Mouse (Mus musculus) left cerebral cortex, postnatal 14 days (tissue): ENCODE measurements at regions not wholly inside any gene's neighbourhood (a gene's known extent, or its start where the extent isn't known, plus 50 kb on each side); places are given as distances from the start of the nearest gene placed in this dataset.
"Not testable (repeated sequence)": the region's sequence is repeated elsewhere in the genome, so short reads cannot be mapped to it uniquely, and the experiment has no call there.

Experiments used
- DNase-seq, 2 experiments: peaks; one replicate each; pipeline ENCODE4 v3.0.0; 2021 to 2022; ENCODE audit warnings: low spot score in 2 of 2, mixed read lengths in 1 of 2
- intact Hi-C: fragments of 180-260 bp; cut with DNase I; formaldehyde crosslinking; loops from one replicate; pipeline ENCODE4 v1.15.1; 2025

DNA sequence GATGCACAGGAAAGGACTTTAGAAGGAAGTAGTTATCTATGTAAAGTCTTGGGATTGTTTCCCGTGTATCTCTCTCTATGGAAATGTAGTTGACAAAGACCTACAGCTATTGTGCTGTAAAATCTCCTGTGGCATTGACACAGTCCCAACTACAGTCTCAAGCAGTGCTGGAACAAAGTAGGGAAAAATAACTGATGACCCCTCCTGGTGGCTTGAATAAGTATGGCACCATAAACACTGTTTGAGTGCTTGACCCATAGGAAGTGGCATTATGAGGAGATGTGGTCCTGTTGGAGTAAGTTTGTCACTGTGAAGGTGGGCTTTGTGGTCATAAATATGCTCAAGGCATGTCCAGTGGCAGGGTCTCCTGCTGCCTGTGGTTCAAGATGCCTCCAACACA lies 928.4 kb upstream of the Mms22l start:
- intact Hi-C loops: no loop called here
- no peak for DNase-seq

DNA sequence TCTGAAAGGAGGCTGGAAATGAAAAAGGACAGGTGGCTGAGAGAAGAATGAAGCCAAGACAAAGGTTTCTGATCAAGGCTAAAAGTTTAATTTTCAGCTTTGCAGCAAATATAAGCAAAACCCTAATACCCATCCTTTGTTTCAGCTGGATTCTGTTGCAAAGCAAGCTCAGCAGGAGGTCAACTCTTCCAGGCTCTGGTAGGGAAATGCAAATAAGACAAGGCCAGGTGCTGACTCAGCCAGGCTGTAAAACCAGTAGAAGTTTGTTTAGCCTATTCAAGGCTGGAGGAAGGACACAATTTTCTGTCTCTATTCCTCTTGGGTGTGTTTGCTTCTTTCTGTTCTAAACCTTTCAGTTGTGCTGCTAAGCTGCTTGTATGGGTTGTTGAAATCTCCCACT lies 923.2 kb upstream of the Mms22l start:
- no peak for DNase-seq

GRCm38 (mm10) chr4:23587412-23587811 lies 908.8 kb upstream of the Mms22l start:
- intact Hi-C loops: no loop called here
- DNase-seq: no peak

More for the DNA sequence above, 923.2 kb upstream of the Mms22l start:
- intact Hi-C loops: no loop called here

DNA sequence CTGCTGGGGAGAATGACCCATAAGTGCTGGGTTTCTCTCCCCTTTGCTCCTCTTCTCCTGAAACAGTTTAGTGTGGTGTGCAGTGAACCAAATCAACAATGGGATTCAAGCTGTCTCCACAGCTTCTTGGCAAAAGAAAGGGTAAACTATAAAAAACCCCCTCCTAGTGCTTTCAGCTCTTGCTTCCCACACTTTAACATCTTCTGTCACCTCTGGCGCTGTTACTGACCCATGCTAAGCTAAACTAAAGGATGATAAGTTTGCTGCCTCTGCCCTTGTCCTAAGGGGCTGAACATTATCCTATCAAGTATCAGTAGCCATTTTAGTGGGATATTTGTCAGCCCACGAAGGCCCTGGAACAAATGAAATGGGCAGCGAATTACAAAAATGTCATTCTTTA lies 905.4 kb upstream of the Mms22l start:
- no peak for DNase-seq
- intact Hi-C loops: no loop called here

- DNase-seq: no peak
- intact Hi-C loops: no loop called here
Measured at GRCm38 (mm10) chr4:23591593-23591992, 904.7 kb upstream of the Mms22l start.

- intact Hi-C loops: loop anchor here (10.0 kb wide), 2 partner anchors 215 to 1115 kb away; partner anchors contain the start of gene Pou3f2
- DNase-seq: no peak
Measured at GRCm38 (mm10) chr4:23600070-23600469, 896.2 kb upstream of the Mms22l start.

GRCm38 (mm10) chr4:23601426-23602293 lies 894.6 kb upstream of the Mms22l start:
- intact Hi-C loops: loop anchor here (10.0 kb wide), 2 partner anchors 213 to 1117 kb away; partner anchors contain the start of gene Pou3f2
- DNase-seq: peak in 1 of 2 experiments; percentile 23

GRCm38 (mm10) chr4:23602294-23602932 lies 893.8 kb upstream of the Mms22l start:
- intact Hi-C loops: loop anchor here (10.0 kb wide), 2 partner anchors 212 to 1118 kb away; partner anchors contain the start of gene Pou3f2
- no peak for DNase-seq

DNA sequence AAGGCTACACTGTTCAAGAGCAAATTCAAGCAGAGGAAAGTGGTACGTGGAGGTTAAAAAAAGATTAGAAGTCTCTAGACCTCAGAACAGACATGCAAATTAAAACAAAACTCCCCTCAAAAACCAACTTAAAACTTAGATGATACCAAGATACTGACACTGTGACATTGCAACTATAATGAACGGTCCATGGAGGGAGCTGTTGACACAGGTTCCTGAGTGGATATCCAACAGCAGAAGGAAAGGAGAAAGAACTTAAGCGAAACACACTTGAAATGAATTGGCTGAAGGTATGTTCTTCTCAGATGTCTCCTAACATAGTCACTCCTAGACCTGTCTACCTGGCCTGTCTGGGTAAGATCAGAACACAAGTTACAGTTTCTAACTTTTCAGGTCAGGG lies 888.9 kb upstream of the Mms22l start:
- no peak for DNase-seq
- intact Hi-C loops: loop anchor here (10.0 kb wide), 2 partner anchors 207 to 1123 kb away; partner anchors contain the start of gene Pou3f2

- intact Hi-C loops: no loop called here
- DNase-seq: no peak
Measured at GRCm38 (mm10) chr4:23621208-23621607, 875.0 kb upstream of the Mms22l start.

GRCm38 (mm10) chr4:23622231-23622630 lies 874.0 kb upstream of the Mms22l start:
- DNase-seq: no peak
- intact Hi-C loops: no loop called here

- no peak for DNase-seq
- intact Hi-C loops: no loop called here
Measured at GRCm38 (mm10) chr4:23636231-23636928, 859.9 kb upstream of the Mms22l start.

GRCm38 (mm10) chr4:23636929-23637235 lies 859.4 kb upstream of the Mms22l start:
- intact Hi-C loops: no loop called here
- DNase-seq: no peak

GRCm38 (mm10) chr4:23656671-23657070 lies 839.6 kb upstream of the Mms22l start:
- DNase-seq, intact Hi-C loops: not testable (repeated sequence)

DNA sequence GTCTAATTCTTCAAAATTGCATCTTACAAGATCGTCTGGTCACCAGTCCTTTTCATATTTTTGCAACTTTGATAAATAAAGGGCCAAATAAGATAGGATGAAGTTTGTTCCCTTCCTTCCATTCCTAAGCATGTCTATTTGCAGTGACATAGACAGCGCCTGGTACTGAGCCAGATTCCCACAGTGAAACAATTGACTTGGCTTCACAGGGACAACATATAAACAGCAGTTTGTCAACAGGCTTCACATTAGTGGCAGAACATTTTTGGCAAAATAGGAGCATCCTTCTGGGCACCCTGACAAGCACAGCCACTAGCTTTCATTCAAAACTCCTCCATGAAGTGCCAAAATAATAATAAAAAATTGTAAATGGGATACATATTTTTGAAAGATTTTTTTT lies 827.4 kb upstream of the Mms22l start:
- no peak for DNase-seq

DNA sequence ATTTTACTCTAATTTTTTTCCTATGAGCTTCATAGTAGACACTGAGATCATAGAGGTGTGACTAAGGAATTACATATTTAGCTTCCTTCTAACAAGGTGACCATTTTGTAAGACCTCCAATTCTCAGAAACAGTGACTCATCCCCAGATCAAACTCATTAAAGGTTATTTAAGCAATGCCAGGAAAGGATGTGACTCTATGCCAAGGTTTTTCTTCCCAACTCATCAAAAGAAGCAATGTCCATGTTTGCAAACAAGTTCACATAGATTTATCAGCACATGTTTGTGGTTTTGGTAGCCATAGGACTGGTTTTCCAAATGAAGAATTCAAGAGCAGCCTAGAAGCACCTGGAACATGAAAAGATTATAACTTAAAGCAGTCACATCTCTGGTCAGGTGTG lies 792.6 kb upstream of the Mms22l start:
- intact Hi-C loops: no loop called here
- no peak for DNase-seq

More for the DNA sequence above, 827.4 kb upstream of the Mms22l start:
- intact Hi-C loops: no loop called here

DNA sequence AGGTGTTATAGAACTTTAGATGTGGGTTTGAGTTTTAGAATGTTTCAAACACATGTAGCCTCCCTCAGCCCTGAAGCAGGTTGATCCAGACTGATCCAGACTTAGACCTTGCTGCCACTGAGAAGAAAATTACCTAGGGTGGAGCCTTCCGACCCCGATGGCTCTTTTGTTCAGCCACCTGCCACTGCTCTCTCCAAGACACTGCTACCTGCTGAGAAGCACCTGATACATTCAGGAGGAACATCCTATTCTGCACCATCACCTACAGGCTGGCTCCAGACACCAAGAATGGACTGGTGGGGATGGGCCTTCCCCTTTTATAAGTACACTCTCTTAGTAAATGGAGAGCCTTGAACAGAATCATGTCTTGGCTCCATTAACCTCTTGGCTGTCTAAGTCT lies 785.5 kb upstream of the Mms22l start:
- intact Hi-C loops: no loop called here
- DNase-seq: no peak

- intact Hi-C loops: no loop called here
- DNase-seq: no peak
Measured at GRCm38 (mm10) chr4:23713781-23714415, 782.4 kb upstream of the Mms22l start.

GRCm38 (mm10) chr4:23727846-23728245 lies 768.4 kb upstream of the Mms22l start:
- no peak for DNase-seq
- intact Hi-C loops: no loop called here

- intact Hi-C loops: no loop called here
- DNase-seq: no peak
Measured at GRCm38 (mm10) chr4:23732471-23732870, 763.8 kb upstream of the Mms22l start.
